Mouse (Mus musculus) subcutaneous adipose tissue, adult 2 months (tissue): ENCODE measurements around the gene Irx1. TPM values are rescaled to one million over a fixed set of nuclear protein-coding genes. Genes with fewer than 3 reads are reported as not detected.

Source experiments
- polyA plus RNA-seq: library from polyadenylated mRNA; depleted of rRNA; stranded (reverse); fragments of >200 nt; gene quantifications from 2 replicates; pipeline ENCODE4 v1.2.3, GENCODE M21; 2012; ENCODE audit warnings: low replicate concordance; rRNA removed

Gene Irx1
- polyA plus RNA-seq, result 0.10 and 0.39 TPM in 2 replicates

DNA sequence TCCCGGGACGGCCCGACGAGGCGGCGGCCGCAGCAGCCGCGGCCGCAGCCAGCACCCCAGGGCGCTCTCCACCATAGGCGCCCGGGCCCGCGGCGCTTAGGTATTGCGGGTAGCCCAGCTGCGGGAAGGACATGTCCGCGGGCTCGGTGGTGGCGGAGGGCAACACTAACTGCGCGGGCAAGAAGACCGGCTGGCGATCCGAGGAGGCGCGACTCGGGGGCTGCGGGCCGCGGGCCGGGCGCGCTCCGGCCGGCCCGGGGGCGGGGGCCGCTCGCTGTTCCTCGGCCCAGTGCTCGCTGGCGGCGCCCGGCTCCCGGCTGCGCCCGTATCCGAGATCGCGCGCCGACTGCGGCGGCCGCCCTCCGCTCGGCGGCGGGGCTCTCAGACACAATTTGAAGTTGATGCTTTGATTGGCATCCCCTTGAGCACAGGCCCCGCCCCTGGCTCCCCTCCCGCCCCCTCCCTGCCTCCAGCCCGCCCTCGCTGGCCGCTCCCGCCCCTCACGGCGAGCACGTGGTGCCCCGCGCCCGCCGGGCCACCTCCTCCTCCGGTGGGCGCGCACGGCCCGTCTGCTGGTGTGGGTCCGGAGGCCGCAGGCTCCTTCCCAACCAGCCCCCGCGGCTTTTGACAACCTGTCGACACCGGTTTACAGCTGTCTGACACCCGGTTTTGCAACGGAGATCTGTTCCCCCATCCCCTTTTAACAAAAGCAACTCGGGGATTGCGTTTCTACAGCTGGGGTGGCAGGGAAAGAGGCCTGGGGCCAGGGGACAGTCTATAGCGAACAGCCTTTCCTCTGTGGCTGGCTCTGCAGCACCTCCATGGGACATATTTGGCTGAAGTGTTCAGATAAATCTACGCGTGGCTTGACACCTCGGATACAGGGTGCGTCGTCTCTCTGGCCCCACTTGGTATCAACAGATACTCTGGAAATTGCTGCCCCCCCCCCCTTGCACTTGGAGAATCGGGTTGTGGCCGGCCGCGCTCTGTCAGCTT, at the start of gene Irx1:
Irx1 (minus strand) TSS at position 368 of the 996 bp plus-strand sequence.

